Mouse (Mus musculus): ENCODE results near the gene Ptprh. TPM values are rescaled to one million over a fixed set of nuclear protein-coding genes. Genes with fewer than 3 reads are reported as not detected.

Ptprh gene
- not detected for total RNA-seq (2021)
- long read RNA-seq, experiment 1, result 0 reads
- long read RNA-seq, experiment 2, result 0 reads

DNA sequence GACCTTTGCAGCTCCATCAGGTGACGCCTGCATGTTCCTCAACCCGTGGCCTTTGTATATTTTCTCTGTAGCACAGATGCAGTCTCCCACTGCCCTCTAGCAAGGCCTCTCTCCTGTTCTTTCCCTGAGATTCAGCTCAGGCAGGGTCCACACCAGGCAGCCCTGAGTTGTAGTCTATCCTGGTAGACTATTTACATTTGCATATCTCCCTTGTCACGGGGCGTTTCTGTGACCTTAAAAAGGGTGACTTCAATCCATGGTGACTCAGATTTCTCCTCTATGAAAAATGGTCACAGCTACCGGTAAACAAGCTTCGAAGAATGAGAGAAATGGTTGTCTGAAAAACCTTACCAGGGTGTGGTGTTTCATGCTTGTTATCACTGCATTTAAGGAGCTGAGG, at the start of gene Ptprh:
Gene Ptprh, minus strand, starts transcription at position 169 of the 400 bp plus-strand sequence.
- no peak for DNase-seq

DNA sequence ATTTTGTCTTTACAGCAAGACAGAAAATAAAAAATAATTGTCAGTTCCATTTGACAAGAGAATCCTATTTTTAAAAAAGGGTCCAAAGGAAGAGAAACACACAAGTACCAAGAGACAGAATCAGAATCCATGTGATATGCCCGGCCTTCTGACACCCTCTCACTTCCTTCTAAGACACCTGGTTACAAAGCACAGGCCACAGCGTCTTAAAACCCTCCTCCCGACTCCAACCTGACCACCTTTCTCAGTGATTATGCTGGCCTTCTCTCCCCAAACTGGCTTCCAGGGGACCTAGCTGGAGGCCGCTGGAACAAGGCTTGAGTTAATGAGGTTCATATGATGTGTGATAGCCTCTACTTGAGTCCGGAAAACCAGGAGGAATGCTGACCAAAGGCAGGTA, 49.5 kb upstream of the Ptprh start:
- DNase-seq, result no peak

DNA sequence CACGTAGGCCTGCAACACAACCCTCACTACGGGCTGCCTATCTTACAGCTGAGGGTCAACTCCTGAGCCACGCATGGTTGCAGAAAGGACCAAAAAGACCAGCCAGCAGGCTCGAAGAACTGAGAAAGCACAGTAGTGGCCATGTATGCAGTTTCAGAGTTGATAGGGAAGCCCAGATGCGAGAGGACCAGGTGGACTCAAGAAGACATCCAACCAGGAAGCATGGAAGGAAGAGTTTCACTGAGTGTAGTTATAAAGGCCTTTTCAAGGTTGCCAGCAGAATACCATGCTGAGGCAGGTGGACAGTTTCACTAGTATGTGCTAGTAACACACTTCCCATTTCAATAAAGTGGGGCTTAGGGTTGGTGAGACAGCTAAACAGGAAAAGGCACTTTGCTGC, 48.9 kb upstream of the Ptprh start:
- DNase-seq, result no peak

DNA sequence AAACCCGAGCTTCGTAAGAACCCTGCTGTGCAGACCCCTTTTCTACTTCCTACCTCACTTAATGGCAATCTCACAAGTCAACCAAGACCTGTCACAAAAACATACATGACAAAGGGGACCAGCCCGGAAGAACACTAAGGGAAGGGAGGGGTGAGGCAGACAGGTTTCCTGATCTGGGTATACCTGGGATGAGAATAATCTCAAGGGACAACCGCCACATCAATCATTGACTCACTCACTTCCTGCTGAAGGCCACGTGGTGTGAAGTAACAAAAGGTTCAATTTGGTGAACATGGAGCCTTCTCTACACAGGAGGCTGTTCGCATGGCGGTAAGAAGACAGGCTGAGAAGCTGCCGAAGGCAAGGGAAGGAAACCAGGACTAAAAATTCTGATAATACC, 47.7 kb upstream of the Ptprh start:
- no peak for DNase-seq

DNA sequence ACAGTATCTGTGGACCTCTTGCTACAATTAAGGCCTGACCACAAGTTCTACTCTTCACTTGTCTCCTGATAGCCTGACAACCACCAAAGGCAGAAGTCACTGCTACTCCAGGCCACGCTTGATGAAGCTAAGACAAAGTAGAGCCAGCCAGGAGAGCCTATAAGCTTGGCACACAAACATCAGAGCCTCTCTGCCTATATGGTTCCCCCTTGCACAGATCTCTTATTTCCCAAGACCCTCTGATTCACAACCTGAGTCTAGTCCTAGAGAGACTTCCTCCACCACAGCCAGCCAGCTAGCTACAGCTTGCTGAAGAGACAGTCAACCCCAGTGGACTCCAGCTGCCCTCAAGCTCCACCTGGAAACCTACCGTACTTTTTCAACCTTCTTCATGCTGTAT, 44.2 kb upstream of the Ptprh start:
- DNase-seq, result no peak

DNA sequence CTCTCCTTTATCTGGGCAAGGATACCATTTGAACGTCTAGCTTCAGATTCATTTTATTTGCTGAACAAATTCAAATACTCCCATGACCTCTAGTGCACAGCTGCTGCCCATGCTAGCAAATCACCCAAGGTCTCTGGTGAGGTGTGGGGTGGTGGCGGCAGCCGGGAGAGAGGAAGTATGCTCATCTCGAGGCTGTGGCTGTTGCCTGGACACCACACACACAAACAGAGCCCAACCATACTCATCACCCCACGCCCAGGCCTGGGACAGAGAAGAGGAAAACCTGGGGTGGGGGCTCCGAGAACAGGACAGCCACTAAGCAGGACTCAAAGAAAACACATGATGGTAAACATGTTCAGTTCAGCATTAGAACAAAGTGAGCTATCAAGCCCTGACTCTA, 43.5 kb upstream of the Ptprh start:
- DNase-seq, result no peak

DNA sequence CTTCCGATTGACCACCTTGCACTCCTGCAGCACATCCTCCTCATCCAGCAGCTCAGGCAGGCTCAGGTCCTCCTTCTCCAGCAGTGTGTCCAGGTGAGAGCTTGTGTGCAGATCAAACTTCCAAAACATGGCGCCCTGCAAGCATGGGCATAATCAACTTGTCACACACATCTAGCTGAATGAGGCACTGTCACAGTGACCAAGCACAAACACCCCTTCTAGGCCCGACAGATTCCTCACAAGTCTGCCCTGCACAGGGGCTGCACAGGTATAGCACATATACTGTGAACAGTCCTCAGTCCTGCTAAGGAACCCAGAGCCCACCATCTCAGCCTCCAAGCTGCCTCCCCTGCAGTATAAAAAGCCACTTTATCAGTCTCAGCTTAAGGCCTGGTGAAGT, 43.0 kb upstream of the Ptprh start:
- no peak for DNase-seq

DNA sequence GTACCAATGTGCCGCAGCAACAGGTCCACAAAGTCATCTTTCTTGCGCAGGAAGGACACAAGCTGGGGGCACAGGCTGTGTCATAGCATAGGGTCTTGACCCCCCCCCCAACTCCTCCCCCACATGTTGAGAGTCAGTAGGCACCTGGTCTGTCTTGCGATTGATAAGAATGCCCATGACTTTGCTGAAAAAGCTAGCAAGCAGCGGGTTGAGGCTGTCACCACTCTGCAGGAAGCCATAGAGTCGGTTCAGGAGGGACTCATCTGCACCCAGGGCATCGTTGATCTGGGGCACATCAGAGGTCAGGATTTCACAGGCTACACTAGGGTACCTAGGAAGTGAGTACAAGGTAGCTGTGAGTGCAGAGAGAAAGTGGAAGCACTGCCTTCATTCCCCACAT, 39.4 kb upstream of the Ptprh start:
- no peak for DNase-seq

DNA sequence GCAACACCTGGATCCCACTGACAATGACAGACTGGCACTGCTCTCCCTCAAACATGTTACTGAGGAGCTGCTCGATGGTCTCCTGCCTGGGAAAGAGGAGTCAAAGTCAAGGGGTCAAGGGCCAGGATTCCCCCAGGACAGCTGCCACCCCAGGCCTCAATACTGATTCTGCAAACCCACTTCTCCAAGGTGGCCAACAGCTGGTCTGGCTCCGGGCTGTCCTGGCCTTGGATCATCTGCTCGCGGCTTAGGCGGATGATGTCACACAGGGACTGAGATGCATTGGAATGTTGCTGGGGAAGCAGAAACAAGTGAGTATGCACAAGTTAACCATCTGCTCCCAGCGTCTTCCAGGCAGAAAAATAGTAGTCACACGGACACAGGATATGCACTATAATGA, 38.1 kb upstream of the Ptprh start:
- DNase-seq, result no peak

DNA sequence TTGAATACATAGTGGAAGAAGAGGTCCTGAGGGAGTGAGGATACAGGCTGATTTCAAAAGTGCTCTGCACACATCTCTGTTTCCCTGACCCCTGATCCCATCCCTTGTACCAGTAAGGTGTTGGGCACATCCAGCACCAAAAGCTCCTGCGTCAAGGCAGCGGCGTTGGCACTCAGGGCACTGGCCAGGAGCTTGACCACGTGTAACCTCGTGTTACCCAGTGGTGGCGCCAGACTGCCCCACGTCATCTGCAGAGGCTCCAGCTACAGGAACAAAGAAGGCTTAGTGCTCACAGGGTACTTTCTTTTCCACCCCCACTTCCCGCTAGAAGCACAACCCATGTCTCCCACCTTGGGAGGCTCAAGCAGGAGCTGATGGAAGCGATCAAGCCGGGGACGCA, 37.3 kb upstream of the Ptprh start:
- DNase-seq, result no peak

DNA sequence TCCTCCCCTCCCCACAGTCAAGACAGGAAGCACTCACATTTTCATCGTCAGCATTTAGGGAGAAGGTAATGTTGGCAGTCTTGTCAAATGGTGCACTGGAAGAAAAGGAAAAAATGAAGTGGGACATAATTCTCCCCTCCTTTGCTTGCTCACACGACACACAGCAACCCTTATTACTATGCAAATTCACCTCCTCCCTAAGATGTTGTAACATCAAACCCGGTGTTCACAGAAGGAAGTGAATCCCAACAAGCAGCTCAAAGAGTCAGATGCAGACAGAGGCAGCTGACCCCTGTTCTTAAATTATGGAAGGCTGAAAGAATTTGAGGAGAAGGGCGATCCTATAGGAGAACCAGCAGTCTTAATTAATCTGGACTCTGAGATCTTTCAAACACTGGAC, 32.3 kb upstream of the Ptprh start:
- no peak for DNase-seq

DNA sequence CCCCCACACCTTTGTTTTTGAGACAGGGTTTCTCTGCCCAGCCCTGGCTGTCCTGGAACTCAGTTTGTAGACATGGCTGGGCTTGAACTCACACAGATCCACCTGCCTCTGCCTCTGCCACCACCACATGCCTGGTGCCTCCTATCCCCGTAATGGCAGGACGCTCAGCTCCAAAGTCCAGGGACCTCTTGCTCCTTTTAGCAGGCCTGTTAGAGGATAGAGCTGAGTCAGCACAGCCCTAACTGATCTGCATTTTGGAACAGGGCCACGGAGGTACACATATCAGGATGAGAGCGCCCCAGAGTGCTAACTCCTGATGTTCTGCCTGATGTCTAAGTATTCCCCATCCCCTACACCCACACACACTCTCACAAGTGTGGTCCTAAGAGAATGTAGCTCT, 27.2 kb upstream of the Ptprh start, which contains the start of gene Tmem86b:
Gene Tmem86b, minus strand, starts transcription at position 392 of the 400 bp plus-strand sequence.
- DNase-seq, result no peak

DNA sequence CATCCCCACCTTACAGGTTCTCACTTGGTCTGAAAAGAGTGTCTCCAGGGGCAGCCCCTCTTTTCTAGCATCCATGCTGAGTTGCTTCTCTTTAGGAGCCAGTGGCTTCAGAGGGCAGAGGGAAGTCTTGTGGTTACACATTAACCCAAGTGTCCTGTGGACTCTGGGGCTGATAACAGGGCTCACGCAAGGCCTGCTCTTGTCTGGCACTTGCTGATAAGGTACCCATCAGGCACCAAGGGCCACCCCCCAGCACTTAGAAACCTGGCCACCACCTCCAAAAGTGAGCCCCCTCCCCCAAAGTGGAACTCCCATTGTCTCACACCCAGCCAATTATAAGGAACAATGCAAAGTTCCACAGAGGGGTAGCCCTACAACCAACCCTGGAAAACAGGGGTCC, 26.4 kb upstream of the Ptprh start:
- DNase-seq, result no peak

DNA sequence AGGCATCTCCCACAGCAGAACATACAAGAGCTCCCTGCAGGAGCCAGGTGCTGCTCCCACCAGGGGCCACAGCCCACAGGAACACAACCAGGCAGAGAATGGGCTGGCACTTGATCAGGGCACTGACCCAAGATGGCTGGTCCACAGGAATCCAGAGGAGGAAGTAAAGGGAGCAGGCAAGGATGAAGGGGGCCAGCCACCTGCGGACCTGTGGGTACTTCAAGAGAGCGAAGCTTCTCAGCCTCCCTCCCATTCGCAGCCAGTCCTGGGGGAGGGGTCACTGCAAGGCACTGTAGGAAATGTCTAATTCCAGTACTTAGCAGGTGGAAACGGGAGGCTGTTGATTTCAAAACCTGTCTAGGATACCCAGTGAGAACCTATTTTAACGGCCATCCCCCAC, 25.7 kb upstream of the Ptprh start:
- no peak for DNase-seq

DNA sequence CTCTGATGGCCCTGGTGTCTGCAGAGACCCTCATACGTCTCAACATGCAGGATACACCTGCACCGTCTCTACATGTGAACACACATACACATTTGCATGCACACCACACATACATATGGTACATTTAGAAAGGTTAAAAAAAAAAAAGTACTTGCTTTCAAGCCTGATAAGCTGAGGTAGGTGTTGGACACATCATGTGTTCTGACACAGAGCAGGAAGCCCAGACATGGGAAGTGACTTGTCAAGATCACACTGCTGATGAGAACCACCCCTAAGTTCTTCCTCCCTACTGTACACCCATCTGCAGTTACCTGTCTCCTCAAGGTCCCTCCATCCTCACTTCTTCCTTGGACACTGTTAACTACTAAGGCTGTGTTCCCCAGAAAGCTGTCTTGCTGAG, 22.1 kb upstream of the Ptprh start:
- no peak for DNase-seq

DNA sequence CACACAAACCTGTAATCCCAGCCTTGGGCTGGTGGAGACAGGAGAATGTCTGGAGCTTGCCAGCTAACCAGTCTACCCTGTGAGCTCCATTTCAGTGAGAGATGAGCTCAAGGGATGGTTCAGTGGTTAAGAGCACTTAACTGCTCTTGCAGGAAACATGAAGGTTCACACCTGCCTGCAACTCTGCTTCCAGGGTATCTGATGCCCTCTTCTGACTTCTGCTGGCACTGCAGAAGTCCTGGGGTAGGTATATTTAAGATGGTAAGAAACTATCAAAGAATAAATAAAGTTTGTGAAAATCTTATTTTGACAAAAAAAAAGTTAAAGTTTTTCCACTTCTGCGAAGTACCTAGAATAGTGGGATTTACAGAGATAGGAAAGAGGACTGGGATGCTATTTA, 20.5 kb upstream of the Ptprh start:
- no peak for DNase-seq

DNA sequence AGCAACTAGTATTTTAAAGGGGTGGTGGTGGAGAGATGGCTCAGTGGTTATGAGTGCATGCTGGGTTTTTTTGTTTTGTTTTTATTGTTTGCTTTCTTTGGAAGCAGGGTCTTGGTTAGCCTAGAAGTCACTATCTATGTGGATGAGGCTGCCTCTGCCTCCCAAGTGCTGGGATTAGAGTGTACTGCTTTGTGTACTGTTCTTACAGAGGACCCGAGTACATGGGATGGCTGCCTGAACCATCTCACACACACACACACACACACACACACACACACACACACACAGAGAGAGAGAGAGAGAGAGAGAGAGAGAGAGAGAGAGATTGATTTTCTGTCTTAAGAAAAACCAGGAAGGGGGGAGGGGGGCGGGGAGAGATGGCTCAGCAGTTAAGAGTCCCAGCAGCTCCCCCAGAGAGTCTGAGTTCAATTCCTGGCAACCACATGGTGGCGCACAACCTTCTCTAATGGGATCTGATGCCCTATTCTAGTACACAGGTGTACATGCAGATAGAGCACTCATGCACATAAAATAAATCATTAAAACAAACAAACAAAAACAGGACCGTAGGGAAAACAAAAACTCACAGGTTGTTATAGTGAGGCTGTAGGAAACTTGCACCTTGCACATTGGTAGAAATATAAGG, 19.8 kb upstream of the Ptprh start:
- DNase-seq, result no peak

DNA sequence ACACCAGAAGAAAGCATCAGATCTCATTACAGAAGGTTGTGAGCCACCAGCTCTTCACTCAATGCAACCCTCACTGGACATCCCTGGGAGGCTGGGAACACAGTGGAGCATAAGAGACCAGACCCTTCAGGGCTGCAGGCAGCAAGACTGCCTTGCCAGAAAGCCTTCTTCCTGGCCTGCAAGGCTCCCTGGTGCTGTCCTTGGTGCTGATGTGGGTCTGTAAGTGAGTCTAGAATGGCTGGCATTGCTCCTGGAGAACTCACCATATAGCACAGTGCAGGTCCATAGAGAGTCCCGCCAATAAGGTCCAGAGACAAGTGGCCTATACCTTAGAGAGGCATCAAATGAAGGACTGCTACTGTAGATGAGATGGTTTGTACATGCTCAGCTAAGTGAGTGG, 16.1 kb upstream of the Ptprh start:
- peak; percentile 36 for DNase-seq

DNA sequence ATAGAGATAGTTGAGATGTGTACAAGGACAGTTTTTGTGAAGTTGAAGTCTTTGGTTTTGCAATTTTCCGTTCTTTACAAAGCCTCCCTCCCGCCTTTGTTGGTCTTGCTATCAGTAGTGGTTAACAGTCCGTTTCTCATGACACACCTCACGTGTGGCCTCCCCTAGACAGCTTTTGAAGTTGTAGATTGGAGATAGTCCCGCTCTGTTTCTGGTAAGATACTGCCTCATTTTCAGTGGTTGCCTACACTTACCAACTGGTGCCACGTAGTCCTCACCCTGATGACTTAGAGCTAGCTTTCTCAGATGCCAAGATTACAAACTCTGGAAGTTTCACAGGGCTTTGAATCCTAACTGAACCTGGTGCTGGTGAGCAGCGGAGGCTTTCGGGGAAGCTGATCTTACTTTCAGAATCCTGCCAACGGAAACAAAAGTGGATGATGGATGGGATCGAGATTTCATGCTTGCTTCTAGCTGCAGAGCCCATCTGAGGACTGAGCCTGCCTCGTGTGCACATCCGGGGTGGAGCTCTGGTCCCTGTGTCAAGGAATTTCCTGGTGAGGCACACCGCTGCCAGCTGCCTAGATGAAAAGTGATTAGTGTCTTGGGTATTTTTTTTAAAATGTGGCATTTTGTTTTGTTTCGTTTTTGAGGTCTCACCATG, 10.0 kb upstream of the Ptprh start:
- no peak for DNase-seq

DNA sequence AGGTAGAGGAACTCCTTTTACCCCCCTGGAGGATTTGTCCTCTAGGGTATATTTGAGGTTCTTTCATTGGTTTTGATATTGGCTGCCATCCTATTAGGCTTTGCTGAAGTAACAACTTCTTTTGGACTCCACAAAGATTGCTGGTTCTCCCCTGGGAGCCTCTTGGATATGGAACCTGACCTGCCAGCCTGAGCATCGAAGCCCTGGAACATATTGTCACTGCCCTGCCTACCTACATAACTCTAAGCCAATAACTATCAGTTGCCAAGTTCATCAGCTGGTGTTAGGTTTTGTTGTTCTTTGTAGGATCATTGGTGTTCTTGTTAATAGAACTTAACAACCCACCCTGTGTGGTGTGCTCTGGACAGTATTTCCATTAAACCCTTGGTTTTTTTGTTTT, 9.1 kb upstream of the Ptprh start:
- no peak for DNase-seq

DNA sequence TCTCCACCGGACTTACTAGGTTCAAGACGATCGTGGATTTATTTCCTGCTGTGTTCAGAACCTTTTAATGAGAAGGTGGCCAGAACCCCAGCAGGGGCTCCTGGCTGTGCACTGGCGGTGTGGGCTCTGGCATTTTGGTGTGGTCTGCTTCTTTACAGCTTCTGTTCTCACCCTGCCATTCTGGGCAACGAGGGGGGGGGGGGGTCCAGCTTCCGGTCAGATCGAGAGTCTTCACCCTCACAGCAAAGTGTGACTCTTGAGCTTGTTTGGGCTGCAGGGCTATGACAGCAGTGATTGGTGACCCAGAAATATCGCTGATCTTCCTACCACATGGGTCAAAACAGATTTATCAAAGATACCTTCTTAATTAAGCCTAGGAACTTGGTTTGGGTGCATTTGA, 8.5 kb upstream of the Ptprh start:
- DNase-seq, result no peak

DNA sequence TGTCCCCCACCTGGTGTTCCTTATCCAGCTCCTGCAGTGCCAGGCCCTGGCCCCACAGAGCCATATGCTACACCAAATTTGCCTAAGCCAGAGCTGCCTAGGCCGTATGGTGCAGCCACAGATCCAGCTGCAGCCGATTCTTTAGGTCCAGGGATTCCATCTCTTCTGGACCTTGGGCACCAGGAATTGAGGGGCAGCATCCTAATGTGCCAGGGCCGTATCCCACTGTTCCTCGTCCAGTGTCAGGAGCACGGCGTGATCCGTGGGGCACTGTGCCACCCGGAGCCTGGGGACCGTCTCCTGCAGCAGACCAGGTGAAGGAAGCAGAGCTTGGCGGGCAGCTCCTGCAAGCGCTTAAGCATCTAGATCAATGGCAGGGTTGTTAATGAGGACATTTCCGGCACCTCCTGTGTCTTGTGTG, 8.1 kb upstream of the Ptprh start:
- no peak for DNase-seq

DNA sequence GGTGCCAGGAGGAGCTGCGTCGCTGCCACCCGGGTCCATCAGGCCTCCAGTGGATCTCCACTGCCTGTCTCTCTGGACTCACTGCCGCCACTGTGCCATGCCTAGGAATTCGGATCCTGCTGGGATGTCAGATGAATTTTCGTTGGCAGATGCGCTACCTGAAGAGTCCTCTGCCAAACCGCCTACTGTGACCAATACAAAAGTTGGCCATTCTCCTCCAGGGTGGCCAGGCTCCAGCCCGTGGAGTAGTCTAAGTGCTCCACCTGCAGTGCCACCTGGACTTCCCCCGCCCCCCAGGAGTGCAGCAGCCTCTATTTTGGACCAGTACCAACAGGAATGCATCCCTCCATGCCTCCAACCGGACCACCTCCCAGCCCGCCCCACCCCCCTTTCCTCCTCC, 7.7 kb upstream of the Ptprh start:
- no peak for DNase-seq

DNA sequence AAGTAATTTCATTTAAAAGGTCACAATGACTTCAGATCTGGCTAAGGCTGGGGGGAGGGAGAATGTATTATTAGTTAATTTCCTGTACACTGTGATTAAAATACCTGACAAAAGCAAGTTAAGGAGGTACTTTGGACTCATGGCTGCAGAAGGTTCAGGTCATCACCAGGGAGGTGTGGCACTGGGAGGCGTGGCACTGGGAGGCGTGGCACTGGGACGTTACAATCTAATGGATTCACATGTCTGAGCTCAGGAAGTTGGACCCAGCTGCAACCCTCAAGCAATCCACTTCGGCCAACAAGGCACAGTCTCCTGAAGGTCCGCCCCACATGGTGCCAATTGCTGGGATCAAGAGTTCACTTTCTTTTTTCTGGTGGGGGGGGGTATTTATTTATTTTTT, 4.2 kb upstream of the Ptprh start:
- no peak for DNase-seq

Measured in gastrocnemius, postnatal 10 days (tissue).